Mouse (Mus musculus): ENCODE measurements around the gene Dpm2. TPM values are rescaled to one million over a fixed set of nuclear protein-coding genes. Genes with fewer than 3 reads are reported as not detected.

Gene Dpm2
- polyA plus RNA-seq, 1 experiment from 2014 or later = 98.6 TPM

DNA sequence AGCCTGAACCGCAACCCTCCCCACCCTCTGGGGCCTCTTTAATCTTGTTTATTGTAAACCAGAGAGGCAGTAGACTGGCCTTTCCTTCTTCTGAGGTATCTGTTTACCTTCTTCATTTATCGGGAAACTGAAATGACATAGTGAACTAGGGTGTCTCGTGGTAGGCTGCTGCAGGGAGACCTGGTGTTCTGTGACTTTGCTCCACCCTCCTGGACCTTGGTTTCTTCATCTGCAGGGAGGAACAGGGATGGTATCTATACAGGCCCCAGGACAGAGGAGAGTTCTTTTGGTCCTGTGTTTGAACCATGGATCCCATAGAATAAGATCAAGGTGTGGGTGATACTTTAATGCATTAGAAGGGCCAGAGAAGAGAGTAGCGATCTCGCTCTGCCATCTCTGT, 19.4 kb upstream of the Dpm2 start:
- H3K4me1 ChIP-seq (ENCODE audit: control insufficient read depth, insufficient read depth, low read length) = peaks cover 4% of the 10 kb centered on the region; the same call in 1 of the 2 replicates
- ATAC-seq (ENCODE audit: insufficient number of reproducible peaks, low FRiP score, low TSS enrichment, low read depth) (no peak), DNase-seq (ENCODE audit: low spot score) (no peak)
- H3K27me3 ChIP-seq (ENCODE audit: control insufficient read depth, insufficient read depth, low read length) = no peaks in the 10 kb centered on the region
- H3K9ac ChIP-seq (ENCODE audit: low read length) = no peak overlapping the region
- H3K4me3 ChIP-seq (ENCODE audit: low read depth, low read length) = no peak overlapping the region
- H3K27ac ChIP-seq (replicated peaks; ENCODE audit: low read depth, low read length) = no peak overlapping the region
- H3K4me2 ChIP-seq (ENCODE audit: low read depth, severe bottlenecking) = no peak overlapping the region
- no peaks in the 10 kb centered on the region for H3K36me3 ChIP-seq (ENCODE audit: control insufficient read depth, insufficient read depth, low read length)
- H3K9me3 ChIP-seq (ENCODE audit: control insufficient read depth, low read length) = no peaks in the 10 kb centered on the region
- WGBS = 77% methylated on average over 5 of the region's 5 CpGs

DNA sequence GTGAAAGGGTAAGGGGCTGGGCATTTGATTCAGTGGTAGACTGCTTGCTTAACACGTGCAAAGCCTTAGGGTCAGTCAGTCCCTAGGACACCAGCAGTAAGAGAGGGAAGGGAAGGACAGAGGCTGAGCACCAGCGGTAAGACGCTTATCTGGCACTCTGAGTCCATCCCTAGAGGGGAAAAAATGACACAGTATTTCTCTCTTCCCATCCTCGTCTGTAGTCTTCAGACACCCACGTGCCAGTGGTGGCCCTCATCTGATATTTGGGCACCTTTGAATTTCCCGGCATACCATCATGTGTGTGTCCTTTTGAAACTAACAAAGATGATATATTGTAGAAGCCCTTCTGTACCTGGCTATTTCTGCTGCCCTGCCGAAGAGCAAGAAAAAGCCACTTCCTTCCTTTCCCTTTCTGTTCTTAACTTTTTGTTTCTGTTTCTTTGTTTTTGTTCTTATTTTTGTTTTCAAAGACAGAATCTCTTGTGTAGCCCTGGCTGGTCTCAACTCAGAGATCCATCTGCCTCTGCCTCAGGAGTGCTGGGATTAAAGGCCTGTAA, 17.0 kb upstream of the Dpm2 start:
- Histone ChIP-seq H3K36me3 (ENCODE audit: control insufficient read depth, insufficient read depth, low read length) (no peaks in the 10 kb centered on the region), H3K4me3 (ENCODE audit: low read depth, low read length) (no peak overlapping the region), H3K9me3 (ENCODE audit: control insufficient read depth, low read length) (no peaks in the 10 kb centered on the region), H3K9ac (ENCODE audit: low read length) (no peak overlapping the region), H3K4me1 (ENCODE audit: control insufficient read depth, insufficient read depth, low read length) (peaks cover 4% of the 10 kb centered on the region; the same call in 1 of the 2 replicates), H3K4me2 (ENCODE audit: low read depth, severe bottlenecking) (no peak overlapping the region), H3K27ac (replicated peaks; ENCODE audit: low read depth, low read length) (no peak overlapping the region), H3K27me3 (ENCODE audit: control insufficient read depth, insufficient read depth, low read length) (no peaks in the 10 kb centered on the region)
- 84% methylated on average over 7 of the region's 7 CpGs for WGBS
- ATAC-seq (ENCODE audit: insufficient number of reproducible peaks, low FRiP score, low TSS enrichment, low read depth) (no peak), DNase-seq (ENCODE audit: low spot score) (no peak)

DNA sequence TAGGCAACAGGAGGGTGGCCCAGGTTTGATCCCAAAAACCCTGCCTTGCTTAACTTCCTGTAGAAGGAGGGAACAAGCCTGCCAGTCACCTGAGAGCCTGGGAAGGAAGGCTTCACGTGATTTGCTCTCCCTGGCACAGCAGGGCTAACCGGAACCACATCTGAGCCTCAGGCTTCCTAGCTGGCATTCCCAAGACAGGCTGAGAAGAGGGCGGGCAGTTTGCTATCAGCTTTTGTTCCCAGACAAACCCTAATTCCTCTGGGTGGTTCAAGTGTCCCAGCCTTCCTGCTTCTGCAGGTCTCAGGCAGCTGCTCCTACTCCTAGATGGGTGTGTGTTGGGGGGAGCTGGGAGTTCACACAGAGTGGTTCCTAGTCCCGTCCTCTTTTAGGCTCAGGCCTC, 15.2 kb upstream of the Dpm2 start:
- Histone ChIP-seq H3K4me3 (ENCODE audit: low read depth, low read length) (no peak overlapping the region), H3K4me2 (ENCODE audit: low read depth, severe bottlenecking) (no peak overlapping the region), H3K27ac (replicated peaks; ENCODE audit: low read depth, low read length) (no peak overlapping the region), H3K4me1 (ENCODE audit: control insufficient read depth, insufficient read depth, low read length) (no peaks in the 10 kb centered on the region; the same call in 1 of the 2 replicates), H3K9me3 (ENCODE audit: control insufficient read depth, low read length) (no peaks in the 10 kb centered on the region), H3K36me3 (ENCODE audit: control insufficient read depth, insufficient read depth, low read length) (no peaks in the 10 kb centered on the region), H3K27me3 (ENCODE audit: control insufficient read depth, insufficient read depth, low read length) (no peaks in the 10 kb centered on the region), H3K9ac (ENCODE audit: low read length) (no peak overlapping the region)
- 50% methylated on average over 4 of the region's 4 CpGs for whole genome bisulfite sequencing
- ATAC-seq (ENCODE audit: insufficient number of reproducible peaks, low FRiP score, low TSS enrichment, low read depth) (no peak), DNase-seq (ENCODE audit: low spot score) (no peak)

DNA sequence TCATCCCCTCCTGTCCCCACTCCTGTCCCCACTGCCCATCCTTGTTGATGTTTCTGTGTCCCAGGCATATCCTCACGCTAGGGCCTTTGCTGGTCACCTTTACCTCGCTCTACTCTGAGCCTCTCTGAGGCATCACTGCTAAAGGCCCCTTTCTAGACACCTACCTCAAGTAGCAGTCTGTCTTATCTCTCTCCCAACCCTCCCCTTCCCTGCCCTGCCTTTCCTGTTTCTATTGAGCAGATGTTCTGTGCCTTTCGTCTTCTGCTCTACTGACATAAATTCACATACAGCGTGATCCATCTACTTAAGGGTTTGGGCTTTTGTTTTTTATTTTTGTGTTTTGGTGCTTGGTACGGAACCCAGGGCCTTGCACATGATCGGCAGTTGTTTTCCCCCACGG, 14.6 kb upstream of the Dpm2 start:
- H3K4me2 ChIP-seq (ENCODE audit: low read depth, severe bottlenecking) = no peak overlapping the region
- H3K4me3 ChIP-seq (ENCODE audit: low read depth, low read length) = no peak overlapping the region
- WGBS = 85% methylated on average over 7 of the region's 7 CpGs
- no peak overlapping the region for H3K9ac ChIP-seq (ENCODE audit: low read length)
- no peaks in the 10 kb centered on the region for H3K27me3 ChIP-seq (ENCODE audit: control insufficient read depth, insufficient read depth, low read length)
- H3K36me3 ChIP-seq (ENCODE audit: control insufficient read depth, insufficient read depth, low read length) = no peaks in the 10 kb centered on the region
- no peak overlapping the region for H3K27ac ChIP-seq (replicated peaks; ENCODE audit: low read depth, low read length)
- ATAC-seq (ENCODE audit: insufficient number of reproducible peaks, low FRiP score, low TSS enrichment, low read depth) = no peak
- no peaks in the 10 kb centered on the region for H3K4me1 ChIP-seq (ENCODE audit: control insufficient read depth, insufficient read depth, low read length)
- no peaks in the 10 kb centered on the region for H3K9me3 ChIP-seq (ENCODE audit: control insufficient read depth, low read length)
- DNase-seq (ENCODE audit: low spot score) = no peak

DNA sequence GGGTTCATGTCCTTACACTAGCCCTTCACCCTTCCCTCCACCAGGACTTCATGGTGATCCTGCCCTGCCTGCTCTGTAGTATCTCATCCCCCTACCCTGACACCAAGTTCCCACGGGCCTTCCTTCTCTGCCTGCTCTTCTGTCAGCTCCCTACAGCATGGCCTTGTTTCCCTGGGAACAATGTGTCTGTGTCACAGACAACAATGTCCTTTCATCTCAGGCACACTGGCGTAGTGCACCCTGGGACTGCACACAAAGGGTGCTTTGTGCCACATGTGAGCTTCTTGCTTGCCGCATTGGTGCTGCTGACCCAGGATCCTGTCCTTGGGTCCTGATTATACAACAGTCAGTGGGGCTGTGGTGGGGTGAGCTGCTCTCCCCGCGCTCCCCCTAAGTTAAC, 11.1 kb upstream of the Dpm2 start:
- ATAC-seq (ENCODE audit: insufficient number of reproducible peaks, low FRiP score, low TSS enrichment, low read depth) (no peak), DNase-seq (ENCODE audit: low spot score) (no peak)
- Histone ChIP-seq H3K9me3 (ENCODE audit: control insufficient read depth, low read length) (no peaks in the 10 kb centered on the region), H3K27ac (replicated peaks; ENCODE audit: low read depth, low read length) (peak overlapping the region; percentile 21; the same call in 1 of the 2 replicates), H3K4me3 (ENCODE audit: low read depth, low read length) (no peak overlapping the region), H3K4me2 (ENCODE audit: low read depth, severe bottlenecking) (no peak overlapping the region), H3K36me3 (ENCODE audit: control insufficient read depth, insufficient read depth, low read length) (no peaks in the 10 kb centered on the region; the same call in 1 of the 2 replicates), H3K9ac (ENCODE audit: low read length) (no peak overlapping the region), H3K27me3 (ENCODE audit: control insufficient read depth, insufficient read depth, low read length) (no peaks in the 10 kb centered on the region), H3K4me1 (ENCODE audit: control insufficient read depth, insufficient read depth, low read length) (no peaks in the 10 kb centered on the region)
- 78% methylated on average over 5 of the region's 5 CpGs for WGBS

DNA sequence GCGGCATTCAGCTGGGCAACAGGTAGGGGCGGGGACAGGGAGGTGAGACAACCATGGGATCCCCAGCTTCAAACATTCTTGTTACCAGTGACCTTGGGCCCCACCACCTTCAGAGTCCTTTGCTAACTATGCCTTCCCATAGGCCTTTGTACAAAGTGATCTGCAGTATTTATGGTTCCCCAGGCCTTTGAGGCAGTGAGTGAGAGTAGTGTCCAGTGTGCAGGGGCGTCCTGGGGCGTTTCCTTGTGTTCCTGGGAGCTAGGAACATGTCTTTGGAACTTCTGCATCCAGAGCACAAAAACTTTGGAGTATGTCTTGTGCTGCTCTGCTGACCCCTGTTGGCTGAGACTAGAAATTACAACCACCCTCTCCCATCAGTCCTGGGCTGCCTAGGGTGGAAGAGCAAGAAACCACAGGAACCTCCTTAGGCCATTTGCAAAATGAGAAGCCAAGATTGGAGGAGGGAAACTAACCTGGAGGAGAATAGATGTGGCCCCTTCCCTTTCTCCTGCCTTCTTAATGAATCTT, 4.1 kb upstream of the Dpm2 start:
- Histone ChIP-seq H3K9ac (ENCODE audit: low read length) (no peak overlapping the region), H3K27ac (replicated peaks; ENCODE audit: low read depth, low read length) (no peak overlapping the region), H3K4me2 (ENCODE audit: low read depth, severe bottlenecking) (no peak overlapping the region), H3K4me1 (ENCODE audit: control insufficient read depth, insufficient read depth, low read length) (peaks cover 4% of the 10 kb centered on the region), H3K27me3 (ENCODE audit: control insufficient read depth, insufficient read depth, low read length) (no peaks in the 10 kb centered on the region), H3K36me3 (ENCODE audit: control insufficient read depth, insufficient read depth, low read length) (peaks cover 8% of the 10 kb centered on the region; the same call in 1 of the 2 replicates), H3K9me3 (ENCODE audit: control insufficient read depth, low read length) (no peaks in the 10 kb centered on the region), H3K4me3 (ENCODE audit: low read depth, low read length) (no peak overlapping the region)
- ATAC-seq (ENCODE audit: insufficient number of reproducible peaks, low FRiP score, low TSS enrichment, low read depth) (no peak), DNase-seq (ENCODE audit: low spot score) (peak; percentile 75)
- WGBS = 39% methylated on average over 4 of the region's 4 CpGs

DNA sequence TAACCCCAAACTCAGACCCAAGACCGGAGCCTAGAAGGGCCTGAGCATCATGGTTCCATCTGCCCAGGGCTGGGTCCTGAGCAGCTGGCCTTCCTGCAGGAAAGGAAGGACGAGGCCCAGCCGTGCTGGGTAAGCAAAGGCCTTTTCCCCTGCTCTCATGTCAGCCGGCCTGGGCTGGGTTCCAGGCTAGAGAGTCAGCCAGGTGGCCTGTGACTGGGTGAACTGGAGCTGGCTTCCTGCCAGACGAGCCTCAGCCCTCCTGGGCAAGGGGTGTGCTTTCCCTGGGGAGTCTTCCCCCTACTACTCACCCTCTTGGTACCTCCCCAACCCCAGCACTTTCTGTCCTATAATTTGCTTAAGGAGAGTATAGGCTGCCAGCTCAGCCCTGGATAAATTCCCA, 2.5 kb upstream of the Dpm2 start:
- Histone ChIP-seq H3K9ac (ENCODE audit: low read length) (no peak overlapping the region), H3K4me1 (ENCODE audit: control insufficient read depth, insufficient read depth, low read length) (peaks cover 8% of the 10 kb centered on the region), H3K27ac (replicated peaks; ENCODE audit: low read depth, low read length) (no peak overlapping the region), H3K4me3 (ENCODE audit: low read depth, low read length) (no peak overlapping the region), H3K27me3 (ENCODE audit: control insufficient read depth, insufficient read depth, low read length) (no peaks in the 10 kb centered on the region), H3K36me3 (ENCODE audit: control insufficient read depth, insufficient read depth, low read length) (peaks cover 9% of the 10 kb centered on the region; the same call in 1 of the 2 replicates), H3K9me3 (ENCODE audit: control insufficient read depth, low read length) (no peaks in the 10 kb centered on the region), H3K4me2 (ENCODE audit: low read depth, severe bottlenecking) (no peak overlapping the region)
- ATAC-seq (ENCODE audit: insufficient number of reproducible peaks, low FRiP score, low TSS enrichment, low read depth) = no peak
- 81% methylated on average over 5 of the region's 5 CpGs for WGBS
- no peak for DNase-seq (ENCODE audit: low spot score)

DNA sequence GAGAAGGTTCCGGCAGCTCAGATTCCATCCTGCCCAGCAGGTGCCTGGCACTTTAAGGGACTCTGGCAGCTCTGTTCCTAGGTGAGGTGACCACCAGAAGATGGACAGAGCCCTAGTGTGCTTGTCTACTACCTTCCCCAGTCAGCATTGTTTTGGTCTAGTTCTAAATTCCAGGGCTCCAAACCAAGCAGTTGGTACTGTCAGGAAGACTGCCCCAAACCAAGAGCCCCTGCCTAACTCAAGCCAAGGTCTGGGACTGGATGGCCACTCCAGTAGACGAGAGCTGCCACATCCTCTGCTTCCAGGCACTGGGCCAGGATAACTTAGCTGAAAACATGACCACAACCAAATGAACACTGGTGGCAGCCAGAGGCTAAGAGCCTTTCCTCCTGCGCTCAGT, 1.7 kb upstream of the Dpm2 start:
- Histone ChIP-seq H3K27ac (replicated peaks; ENCODE audit: low read depth, low read length) (no peak overlapping the region), H3K9me3 (ENCODE audit: control insufficient read depth, low read length) (no peaks in the 10 kb centered on the region), H3K4me3 (ENCODE audit: low read depth, low read length) (no peak overlapping the region), H3K36me3 (ENCODE audit: control insufficient read depth, insufficient read depth, low read length) (peaks cover 11% of the 10 kb centered on the region; the same call in 1 of the 2 replicates), H3K4me2 (ENCODE audit: low read depth, severe bottlenecking) (no peak overlapping the region), H3K27me3 (ENCODE audit: control insufficient read depth, insufficient read depth, low read length) (no peaks in the 10 kb centered on the region), H3K9ac (ENCODE audit: low read length) (no peak overlapping the region), H3K4me1 (ENCODE audit: control insufficient read depth, insufficient read depth, low read length) (peaks cover 8% of the 10 kb centered on the region)
- WGBS = 92% methylated on average over 3 of the region's 3 CpGs
- no peak for DNase-seq (ENCODE audit: low spot score)
- no peak for ATAC-seq (ENCODE audit: insufficient number of reproducible peaks, low FRiP score, low TSS enrichment, low read depth)

DNA sequence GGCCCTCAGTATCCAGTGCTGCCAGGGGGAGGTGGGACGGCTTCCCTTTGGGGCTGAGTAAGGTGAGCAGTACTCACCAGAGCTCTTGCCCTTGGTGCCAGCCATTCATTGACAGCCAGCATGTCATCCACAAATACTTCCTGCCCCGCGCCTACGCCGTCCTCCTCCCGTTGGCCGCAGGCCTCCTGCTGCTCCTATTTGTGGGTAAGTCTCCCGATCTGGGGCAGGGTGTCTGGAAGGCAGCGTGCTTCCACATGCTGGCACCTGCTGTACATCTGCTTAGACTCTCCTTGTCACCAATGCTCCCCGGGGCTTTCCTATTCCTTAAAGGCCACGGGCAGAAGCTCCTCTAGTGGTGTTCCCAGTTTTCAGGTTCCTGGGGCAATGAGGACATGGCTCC, 1.5 kb downstream of the Dpm2 start:
- Histone ChIP-seq H3K4me3 (ENCODE audit: low read depth, low read length) (no peak overlapping the region), H3K4me2 (ENCODE audit: low read depth, severe bottlenecking) (no peak overlapping the region), H3K9me3 (ENCODE audit: control insufficient read depth, low read length) (no peaks in the 10 kb centered on the region), H3K4me1 (ENCODE audit: control insufficient read depth, insufficient read depth, low read length) (peaks cover 8% of the 10 kb centered on the region), H3K27ac (replicated peaks; ENCODE audit: low read depth, low read length) (no peak overlapping the region), H3K27me3 (ENCODE audit: control insufficient read depth, insufficient read depth, low read length) (no peaks in the 10 kb centered on the region), H3K36me3 (ENCODE audit: control insufficient read depth, insufficient read depth, low read length) (peaks cover 5% of the 10 kb centered on the region; the same call in 1 of the 2 replicates), H3K9ac (ENCODE audit: low read length) (no peak overlapping the region)
- 93% methylated on average over 11 of the region's 11 CpGs for WGBS
- ATAC-seq (ENCODE audit: insufficient number of reproducible peaks, low FRiP score, low TSS enrichment, low read depth) = no peak
- no peak for DNase-seq (ENCODE audit: low spot score)

Measured in limb, embryonic 11.5 days (tissue).